Mouse (Mus musculus): ENCODE results near the gene Ip6k3.

Gene Ip6k3

GRCm38 (mm10) chr17:27182401-27182800, 14.8 kb upstream of the Ip6k3 start:
- DNase-seq (ENCODE audit: low spot score in 2 of 2), result no peak

GRCm38 (mm10) chr17:27181666-27182065, 14.1 kb upstream of the Ip6k3 start:
- no peak for DNase-seq (ENCODE audit: low spot score in 2 of 2)

GRCm38 (mm10) chr17:27179681-27180280, 12.2 kb upstream of the Ip6k3 start:
- no peak for DNase-seq (ENCODE audit: low spot score in 2 of 2)

- DNase-seq (ENCODE audit: low spot score in 2 of 2), result no peak
These were observed 11.0 kb upstream of the Ip6k3 start for GRCm38 (mm10) chr17:27178427-27179177.

- DNase-seq (ENCODE audit: low spot score in 2 of 2), result no peak
These were observed 10.4 kb upstream of the Ip6k3 start for GRCm38 (mm10) chr17:27178019-27178418.

- no peak for DNase-seq (ENCODE audit: low spot score in 2 of 2)
These were observed 9.2 kb upstream of the Ip6k3 start for GRCm38 (mm10) chr17:27176754-27177153.

- no peak for DNase-seq (ENCODE audit: low spot score in 2 of 2)
These were observed 8.7 kb upstream of the Ip6k3 start for GRCm38 (mm10) chr17:27176287-27176686.

GRCm38 (mm10) chr17:27175196-27175874, 7.7 kb upstream of the Ip6k3 start:
- no peak for DNase-seq (ENCODE audit: low spot score in 2 of 2)

GRCm38 (mm10) chr17:27173715-27174114, 6.1 kb upstream of the Ip6k3 start:
- DNase-seq (ENCODE audit: low spot score in 2 of 2), result no peak

- DNase-seq (ENCODE audit: low spot score in 2 of 2), result no peak
These were observed 4.9 kb upstream of the Ip6k3 start for GRCm38 (mm10) chr17:27172459-27172858.

- no peak for DNase-seq (ENCODE audit: low spot score in 2 of 2)
These were observed 3.5 kb upstream of the Ip6k3 start for GRCm38 (mm10) chr17:27171121-27171520.

GRCm38 (mm10) chr17:27169952-27170695, 2.5 kb upstream of the Ip6k3 start:
- DNase-seq (ENCODE audit: low spot score in 2 of 2), result no peak

- no peak for DNase-seq (ENCODE audit: low spot score in 2 of 2)
These were observed 974 bp upstream of the Ip6k3 start for GRCm38 (mm10) chr17:27168569-27168968.

GRCm38 (mm10) chr17:27166901-27167300, 694 bp downstream of the Ip6k3 start:
- no peak for DNase-seq (ENCODE audit: low spot score in 2 of 2)

GRCm38 (mm10) chr17:27165054-27165773, 2.4 kb downstream of the Ip6k3 start:
- no peak for DNase-seq (ENCODE audit: low spot score in 2 of 2)

- DNase-seq (ENCODE audit: low spot score in 2 of 2), result peak; percentile 30 to 38
These were observed 6.7 kb downstream of the Ip6k3 start for GRCm38 (mm10) chr17:27160905-27161304.

- DNase-seq (ENCODE audit: low spot score in 2 of 2), result no peak
These were observed 8.4 kb downstream of the Ip6k3 start for GRCm38 (mm10) chr17:27159169-27159568.

GRCm38 (mm10) chr17:27158439-27158838, 9.2 kb downstream of the Ip6k3 start:
- DNase-seq (ENCODE audit: low spot score in 2 of 2), result no peak

GRCm38 (mm10) chr17:27155752-27156151, 11.8 kb downstream of the Ip6k3 start:
- DNase-seq (ENCODE audit: low spot score in 2 of 2), result no peak

GRCm38 (mm10) chr17:27154881-27155280, 12.7 kb downstream of the Ip6k3 start:
- no peak for DNase-seq (ENCODE audit: low spot score in 2 of 2)

- DNase-seq (ENCODE audit: low spot score in 2 of 2), result no peak
These were observed 13.3 kb downstream of the Ip6k3 start for GRCm38 (mm10) chr17:27154256-27154655.
